Mouse (Mus musculus) lung, adult 2 months (tissue): ENCODE results near the gene Jak2.

Source experiments
- CTCF ChIP-seq: fragments of 200-500 bp; IDR thresholded peaks from 2 replicates; pipeline ENCODE4 v1.5.1; 2011; ENCODE audit warnings: mild to moderate bottlenecking, low read length, control low read depth; ENCODE audit not compliant: insufficient read depth
- POLR2A ChIP-seq: fragments of 200-500 bp; IDR thresholded peaks from 2 replicates; pipeline ENCODE4 v1.6.1; 2011; ENCODE audit warnings: low read depth, mild to moderate bottlenecking, control low read depth, low read length, borderline replicate concordance; ENCODE audit errors: extremely low read depth

- TF ChIP-seq CTCF (no peak), POLR2A (no peak)
These were observed 3.0 kb downstream of the Jak2 start for GRCm38 (mm10) chr19:29254671-29255070.
